Mouse (Mus musculus) right cerebral cortex, postnatal 4 days (tissue): Measurements from ENCODE around the gene Pgpep1.

Experiments used
- DNase-seq: peaks from one replicate; pipeline ENCODE4 v3.0.0-alpha.2; 2022

Gene Pgpep1

DNA sequence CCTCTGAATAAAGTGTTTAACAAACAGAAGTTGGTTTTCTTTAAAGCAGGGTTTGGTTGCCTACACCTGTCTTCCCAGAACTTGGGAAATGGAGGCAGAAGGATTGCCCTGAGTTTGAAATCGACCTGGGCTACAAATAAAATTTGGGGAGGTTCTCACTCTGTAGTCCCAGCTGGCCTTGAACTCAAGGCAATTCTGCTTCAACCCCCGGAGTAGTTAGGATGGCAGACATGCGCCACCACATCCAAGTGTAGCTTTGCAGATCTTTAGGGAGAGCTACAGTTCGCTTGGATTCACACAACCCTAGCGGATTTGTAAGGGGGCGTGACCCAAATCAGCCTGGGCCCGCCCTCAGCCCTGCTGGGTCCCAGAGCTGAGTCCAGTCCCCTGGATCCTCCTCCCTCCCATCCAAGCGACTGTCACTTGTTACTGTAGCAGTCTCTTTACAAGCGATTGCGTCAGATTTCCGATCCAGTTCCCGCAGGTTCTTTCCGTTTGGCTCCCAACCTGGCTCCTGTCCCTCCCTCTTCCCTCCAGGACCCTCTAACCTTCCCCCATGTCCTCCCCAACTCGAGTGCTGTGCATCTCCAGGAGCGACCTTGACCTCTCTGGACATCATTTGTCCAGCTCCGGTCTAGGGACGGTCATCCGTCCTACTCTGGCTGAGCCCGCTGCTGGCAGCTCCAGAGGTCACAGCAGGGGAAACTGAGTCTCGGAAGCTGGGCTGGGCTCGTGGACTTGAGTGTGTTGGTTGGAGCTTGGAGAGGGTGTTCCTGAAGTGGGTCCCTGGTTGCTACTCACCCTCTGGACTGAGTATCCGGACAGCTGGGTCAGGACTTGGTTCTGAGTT is 29.4 kb downstream of the Pgpep1 start:
- no peak for DNase-seq

DNA sequence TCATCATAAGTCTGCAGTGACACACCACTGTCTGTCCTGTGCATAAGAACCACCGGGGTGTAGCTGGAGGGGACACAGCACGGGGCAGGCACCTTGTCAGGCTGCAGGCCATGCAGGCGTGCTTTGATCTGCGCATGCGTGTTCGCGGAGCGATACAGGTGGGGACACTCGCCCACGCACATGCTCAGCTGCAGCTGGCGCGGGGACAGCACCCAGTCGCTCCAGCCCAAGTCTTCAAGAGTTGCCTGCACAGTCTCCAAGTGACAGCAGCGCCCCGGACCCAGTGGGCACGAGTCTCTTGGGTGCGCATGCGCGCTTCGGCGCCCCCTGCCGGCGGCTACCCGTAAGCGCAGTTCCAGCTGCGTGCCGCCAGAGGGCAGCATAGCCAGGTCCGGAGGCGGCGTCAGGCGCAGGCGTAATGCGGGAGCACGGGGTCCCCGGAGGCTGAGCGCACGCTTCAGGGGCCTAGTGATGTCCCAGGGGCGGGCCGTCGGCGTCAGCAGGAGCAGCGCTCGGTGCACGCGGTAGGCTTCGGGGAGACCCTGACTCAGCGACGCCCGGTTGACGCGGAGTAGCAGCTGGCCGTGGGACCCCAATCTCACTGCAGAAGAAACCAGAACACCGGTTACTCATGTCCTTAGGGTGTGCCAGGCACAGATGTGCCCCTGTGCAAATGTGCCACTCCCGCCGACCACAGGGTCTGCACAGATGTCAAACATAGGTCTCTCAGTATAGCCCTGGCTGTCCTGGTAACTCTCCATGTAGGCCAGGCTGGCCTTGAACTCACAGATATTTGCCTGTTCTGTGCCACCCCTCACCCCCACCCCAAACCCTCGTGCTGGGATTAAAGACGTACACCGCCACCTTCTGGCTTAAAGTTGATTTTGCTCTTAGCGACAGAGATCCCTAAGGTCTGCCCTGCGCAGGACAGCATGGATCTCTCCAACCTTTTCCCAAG is 30.3 kb downstream of the Pgpep1 start:
- peak; percentile 82 for DNase-seq

DNA sequence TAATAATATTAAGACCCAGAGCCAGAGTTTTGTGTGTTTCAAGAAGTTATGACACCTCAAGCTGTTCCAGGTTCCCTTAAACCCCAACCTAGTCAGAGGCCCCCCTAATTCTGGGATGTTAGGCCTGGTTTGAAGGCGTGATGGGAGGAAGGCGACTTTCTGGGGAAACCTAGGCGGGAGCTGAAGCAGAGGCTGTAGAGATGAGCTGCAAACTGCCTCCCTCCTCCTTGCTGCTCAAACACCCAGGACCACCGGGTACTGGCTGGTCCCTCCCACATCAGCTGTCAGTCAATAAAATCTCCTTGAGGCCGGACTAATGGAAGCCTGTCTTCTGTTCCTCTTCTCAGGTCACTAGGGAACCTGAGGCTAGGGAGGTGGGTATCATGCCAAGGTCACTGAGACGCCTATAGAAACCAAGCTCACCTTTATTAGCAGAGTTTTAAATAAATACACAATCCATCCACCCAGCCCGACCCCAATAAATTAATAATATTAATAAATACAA is 31.1 kb downstream of the Pgpep1 start:
- no peak for DNase-seq

DNA sequence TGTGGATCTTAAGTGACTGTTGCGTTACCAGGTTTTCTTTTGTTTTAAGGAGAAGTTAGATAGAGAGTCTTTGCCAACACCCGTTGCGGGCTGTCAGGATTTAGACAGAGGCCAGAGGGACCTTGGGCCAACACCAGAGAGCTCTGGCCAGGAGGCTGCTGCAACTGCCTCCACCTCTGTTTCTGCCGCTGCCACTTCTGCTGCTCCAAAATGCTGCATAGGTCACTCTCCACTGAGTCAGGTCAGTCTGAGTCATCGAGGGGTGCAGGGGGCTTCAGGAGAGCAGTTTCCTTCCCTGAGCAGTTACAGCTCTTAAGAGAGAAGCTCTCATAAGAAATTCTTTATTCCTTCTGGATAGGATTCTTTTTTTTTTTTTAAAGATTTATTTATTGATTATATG is 33.1 kb downstream of the Pgpep1 start:
- no peak for DNase-seq

DNA sequence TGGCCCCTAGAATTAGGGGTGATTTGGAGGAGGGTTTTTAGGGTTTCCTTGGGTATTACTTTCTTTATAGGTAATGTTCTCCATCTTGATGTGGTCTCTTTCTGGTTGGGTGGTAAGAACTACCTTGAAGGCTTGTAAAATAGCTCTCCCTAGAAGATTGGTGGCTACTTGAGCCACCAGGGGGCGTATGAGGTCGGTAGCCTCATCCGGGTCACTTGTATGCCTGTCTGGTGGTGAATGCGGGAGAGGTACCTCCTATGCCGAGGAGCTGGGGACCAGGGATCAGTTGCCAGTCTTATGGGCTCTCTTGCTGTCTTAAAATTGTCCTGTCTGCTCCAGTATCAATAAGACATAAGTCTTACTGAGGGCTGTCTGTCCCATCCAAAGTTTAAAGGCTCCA is 35.1 kb downstream of the Pgpep1 start:
- peak; percentile 40 for DNase-seq

DNA sequence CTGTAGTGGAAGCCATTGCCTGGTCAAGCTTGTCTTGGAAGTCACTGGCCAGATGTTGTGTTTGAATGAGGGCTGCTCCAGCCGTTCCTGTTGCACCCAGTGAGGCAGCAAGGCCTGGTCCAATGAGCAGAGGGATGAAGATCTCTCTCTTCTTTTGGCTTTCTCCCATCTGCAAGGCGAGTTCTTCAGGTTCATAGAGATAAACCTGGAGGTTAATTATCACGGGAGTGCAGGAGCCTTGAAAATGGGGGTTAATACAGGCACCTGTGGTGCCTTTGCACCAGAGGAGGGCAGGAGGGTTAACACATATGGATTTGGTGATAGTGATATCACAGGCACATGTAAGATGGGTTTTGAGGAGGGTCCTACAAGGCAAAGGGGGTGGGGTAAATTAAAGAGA is 38.0 kb downstream of the Pgpep1 start:
- DNase-seq = no peak

DNA sequence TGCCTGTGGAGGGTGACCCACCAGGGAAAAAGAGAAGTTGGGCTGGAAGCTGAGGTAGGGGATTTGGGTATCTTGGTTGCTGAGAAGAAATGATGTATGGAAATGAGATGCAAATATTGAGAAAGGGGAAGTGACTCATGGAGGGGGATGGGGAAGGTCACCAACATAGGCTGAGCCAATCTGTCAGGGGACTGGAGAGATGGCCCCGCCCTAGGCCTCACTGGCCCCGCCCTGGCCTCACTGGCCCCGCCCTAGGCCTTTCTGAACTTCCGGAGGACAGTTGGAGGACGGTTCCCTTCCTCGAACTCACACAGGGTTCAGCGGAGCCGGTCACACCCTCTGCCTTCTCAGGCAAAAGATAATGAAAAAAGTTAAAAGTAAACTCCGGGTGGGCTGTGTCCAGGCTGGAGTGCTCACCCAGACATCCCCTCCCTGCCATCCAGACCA is 41.3 kb downstream of the Pgpep1 start:
- no peak for DNase-seq

DNA sequence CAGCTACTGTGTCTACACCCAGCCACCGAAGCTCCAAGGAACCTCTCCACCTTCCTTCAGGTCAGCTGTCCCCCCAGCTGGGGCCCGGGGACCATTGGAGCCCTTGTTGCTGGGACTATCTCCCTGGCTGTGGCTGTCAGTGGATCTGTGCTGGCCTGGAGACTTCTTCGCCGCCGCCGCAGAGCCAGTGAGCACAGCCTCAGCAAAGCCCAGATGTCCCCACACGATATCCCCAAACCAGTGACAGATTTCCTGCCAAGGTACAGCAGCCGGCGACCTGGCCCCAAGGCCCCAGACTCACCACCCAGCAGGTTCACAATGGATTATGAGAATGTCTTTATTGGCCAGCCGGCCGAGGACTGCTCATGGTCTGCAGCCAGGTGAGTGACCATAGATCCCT is 42.2 kb downstream of the Pgpep1 start:
- no peak for DNase-seq

DNA sequence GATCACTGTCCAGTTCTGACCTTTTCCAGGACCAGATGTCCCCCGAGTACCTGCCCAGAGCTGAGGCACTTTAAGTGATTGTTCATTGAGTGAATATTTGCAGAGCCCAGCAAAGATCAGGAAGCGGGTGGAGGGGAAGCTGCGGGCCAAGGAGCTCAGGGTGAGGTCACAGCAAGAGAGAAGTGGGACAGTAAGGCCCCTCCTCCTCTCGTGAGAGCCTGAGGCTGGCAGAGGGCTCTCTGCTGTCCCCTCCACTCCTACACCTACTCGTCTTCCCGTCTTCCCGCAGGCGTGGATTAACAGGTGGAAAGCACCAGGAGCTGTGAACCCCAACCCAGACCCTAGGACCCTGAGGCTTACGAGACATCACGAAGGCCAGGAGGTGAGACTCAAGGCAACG is 43.5 kb downstream of the Pgpep1 start:
- no peak for DNase-seq

DNA sequence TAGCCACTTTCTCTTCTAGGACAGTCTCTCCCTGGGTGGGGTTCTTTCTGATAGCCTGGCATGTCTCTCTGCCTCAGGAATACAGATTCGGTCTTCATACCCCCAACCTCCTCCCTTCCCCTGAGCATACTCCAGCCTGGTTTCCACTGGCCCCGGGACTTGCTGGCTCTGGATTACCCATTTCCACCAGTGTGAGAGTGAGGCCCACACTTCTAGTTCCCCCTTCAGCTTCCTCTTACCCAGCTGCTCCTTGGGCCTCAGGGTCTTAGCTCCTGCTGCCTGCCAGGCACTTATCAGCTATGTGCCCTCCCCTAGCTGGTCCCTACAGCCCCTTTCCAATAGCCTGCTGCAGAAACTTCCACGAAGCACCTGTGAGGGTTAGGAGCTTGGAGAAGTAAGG is 44.3 kb downstream of the Pgpep1 start, which contains the start of gene Lrrc25:
Lrrc25 (plus strand) TSS at position 262 of the 400 bp plus-strand sequence.
- no peak for DNase-seq

DNA sequence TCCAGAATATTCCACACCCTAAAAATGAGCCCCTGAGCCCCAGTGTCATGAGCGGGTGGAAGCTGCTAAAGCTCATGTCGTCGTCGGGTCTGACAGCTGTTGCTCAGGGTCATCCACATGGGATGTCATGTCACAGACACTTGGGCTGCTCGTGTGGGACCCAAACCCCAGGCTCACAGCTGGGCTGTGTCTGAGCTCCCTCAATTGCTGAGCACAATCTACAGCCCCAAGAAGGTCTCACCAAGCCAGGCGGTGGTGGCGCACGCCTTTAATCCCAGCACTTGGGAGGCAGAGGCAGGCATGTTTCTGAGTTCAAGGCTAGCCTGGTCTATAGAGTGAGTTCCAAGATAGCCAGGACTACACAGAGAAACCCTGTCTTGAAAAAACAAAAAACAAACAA is 44.9 kb downstream of the Pgpep1 start:
- no peak for DNase-seq

DNA sequence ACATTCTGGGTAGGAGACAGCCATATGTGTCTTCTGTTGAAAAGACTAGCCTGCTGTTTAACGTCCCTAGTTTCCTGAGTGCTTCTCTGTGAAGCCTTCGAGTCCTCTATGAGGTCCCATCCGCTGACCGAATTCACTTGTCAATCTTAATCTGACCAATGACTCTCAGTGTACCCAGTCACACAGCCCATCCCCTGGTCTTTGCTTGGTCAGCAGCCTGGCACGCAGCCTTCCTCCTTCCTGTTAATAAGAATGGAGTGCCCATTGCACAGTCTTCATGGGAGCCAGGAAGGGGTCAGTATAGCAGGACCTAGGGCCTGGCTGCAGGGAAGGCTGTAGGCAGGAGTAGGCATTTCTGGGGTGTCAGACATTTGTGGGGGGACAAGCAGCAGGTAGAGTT is 45.7 kb downstream of the Pgpep1 start:
- DNase-seq = no peak

DNA sequence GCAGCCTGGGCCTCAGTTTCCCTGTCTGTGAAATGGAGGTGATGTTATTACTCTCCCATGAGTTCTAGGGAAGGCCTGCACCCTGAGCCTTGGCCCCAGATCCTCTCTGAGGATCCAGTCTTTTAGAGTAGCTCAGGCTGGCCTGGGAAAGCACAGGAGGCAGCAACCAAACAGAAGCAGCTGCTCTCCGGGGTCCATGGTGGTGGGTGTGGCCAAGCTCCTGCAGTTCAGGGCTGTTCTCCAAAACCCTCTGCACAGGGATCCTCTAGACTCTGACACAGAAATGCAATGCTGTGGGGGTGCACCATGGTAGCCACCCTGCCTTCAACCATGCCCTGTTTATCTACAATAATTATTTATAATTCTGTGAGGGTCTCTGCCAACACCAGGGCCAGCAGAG is 46.4 kb downstream of the Pgpep1 start:
- DNase-seq = no peak

DNA sequence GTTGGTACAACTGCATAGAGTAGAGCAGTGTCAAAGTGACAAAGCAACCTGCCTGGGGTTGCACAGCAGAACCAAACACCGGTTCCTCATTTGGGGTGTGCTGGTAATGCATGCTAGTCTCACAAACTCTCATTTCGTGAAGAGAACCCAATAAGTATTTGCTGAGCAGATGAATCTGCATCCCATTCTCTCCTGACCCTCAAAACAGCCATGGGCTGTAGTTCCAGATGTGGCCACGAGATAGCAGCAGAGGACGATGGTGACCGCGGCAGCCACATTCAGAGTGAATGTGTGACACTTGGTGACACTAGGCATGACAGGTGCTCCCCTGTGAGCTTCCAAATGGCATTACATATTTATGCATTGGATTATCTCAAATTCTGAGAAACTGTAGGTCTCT is 48.3 kb downstream of the Pgpep1 start:
- peak; percentile 81 for DNase-seq

DNA sequence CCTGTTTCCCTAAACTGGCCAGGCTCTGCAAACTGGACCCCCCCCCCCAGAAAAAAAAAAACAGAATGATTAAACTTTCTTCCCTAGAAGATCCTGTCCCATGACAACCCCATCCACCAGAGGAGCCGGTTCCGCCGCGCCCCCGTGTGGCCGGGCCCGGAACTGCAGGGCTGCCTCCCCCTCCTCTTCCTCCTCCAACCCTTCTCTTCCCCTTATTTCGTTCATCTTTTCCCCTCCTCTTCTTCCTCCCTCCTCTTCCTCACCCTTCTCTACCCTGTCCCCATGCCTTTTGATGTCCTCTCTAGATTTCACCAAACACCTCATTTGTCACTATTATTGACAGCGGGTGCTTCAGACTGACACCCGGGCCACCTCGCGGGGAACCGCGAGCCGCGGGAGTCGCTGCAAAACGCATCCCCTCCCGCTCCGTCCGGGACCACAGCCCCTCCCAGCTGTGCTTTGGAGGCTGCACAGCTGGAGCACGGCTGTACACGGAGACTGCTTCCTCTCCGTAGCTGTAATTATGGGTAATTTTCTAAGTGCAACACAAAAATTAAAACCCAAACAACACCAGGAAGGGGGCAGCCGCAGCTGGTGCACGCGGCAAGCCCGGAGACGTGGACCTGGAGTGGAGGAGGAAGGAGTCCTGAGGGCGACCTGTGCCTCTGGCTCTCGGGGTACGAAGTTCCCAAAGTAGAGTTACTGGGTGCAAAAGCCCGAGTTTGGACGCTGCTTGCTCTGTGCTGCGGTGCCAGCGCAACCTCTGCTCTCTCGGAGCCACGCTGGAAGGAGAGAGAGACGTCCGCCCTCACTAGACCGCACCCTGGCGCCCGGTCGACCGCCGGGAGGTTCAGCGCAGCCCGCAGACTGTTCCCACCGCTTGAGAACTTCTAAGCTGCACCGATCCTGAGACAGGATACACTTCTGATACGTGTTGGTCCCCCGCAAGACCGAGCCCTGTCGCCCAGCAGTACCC is 49.1 kb downstream of the Pgpep1 start:
- DNase-seq = peak; percentile 78

DNA sequence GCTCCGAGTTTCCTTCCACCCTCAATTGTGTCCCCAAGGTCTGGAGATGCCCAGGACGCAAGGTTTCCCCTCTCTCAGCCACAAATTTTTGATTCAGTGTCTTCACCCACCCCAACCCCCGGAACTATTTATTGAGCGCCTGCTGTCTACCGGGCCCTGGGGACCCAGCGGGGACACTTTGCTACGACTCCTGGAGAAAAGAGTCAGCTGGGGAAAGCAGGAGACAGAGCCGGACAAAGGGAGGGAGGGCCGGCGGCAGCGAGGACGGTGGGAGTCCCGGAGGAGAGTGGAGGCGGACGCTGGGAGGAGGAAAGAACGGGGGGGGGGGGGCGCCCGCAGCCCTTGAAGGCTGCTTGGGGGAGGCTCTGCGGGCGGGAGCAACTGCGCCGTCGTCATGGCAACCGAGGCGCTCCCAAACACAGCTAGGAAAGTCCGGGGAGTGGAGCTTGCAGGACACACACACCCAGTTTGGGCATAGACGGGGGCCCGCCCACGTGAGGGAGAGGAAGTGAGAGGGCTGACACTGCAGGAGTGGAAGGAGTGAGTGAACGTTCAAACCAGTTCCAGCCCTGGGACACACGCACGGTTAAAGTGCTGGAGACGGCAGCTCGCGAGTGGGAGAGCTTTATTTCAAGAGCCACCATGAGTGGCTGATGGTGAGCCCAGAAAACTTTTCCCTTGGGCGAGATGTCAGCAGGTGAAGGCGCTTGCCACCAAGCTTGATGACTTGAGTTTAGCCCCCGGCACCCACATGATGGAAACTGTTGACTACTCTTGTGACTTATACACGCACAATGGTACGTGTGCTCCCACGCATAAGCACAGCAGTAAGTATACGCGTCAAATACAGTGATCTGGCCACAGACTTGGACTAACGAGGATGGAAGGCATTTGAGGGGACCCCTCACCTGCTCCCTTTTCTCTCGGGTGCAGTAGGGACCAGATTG is 50.1 kb downstream of the Pgpep1 start:
- peak; percentile 79 for DNase-seq

DNA sequence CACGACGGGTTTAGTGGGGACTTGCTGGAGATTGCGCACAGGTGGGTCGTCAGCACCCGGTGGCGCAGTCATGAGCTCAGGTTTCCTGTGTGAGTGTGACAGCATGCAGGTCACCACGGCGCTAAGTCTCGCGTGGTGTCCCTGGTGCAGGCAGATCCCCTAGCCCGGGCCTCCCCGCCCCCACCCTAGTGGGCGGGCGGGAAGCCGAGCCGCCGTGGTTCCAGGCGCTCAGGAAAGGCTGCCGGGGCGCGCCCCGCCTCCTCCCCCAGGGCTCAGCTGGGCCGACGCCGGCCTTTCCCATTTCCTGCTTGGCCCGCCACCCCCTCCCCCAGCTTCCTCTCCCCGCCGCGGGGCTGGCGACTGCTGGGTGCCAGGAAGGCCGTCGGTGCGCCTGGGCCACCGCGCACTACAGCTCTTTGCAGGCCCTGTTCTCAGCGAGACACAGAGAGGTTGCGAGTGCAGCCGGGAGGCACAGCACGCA is 50.8 kb downstream of the Pgpep1 start:
- DNase-seq = peak; percentile 73

DNA sequence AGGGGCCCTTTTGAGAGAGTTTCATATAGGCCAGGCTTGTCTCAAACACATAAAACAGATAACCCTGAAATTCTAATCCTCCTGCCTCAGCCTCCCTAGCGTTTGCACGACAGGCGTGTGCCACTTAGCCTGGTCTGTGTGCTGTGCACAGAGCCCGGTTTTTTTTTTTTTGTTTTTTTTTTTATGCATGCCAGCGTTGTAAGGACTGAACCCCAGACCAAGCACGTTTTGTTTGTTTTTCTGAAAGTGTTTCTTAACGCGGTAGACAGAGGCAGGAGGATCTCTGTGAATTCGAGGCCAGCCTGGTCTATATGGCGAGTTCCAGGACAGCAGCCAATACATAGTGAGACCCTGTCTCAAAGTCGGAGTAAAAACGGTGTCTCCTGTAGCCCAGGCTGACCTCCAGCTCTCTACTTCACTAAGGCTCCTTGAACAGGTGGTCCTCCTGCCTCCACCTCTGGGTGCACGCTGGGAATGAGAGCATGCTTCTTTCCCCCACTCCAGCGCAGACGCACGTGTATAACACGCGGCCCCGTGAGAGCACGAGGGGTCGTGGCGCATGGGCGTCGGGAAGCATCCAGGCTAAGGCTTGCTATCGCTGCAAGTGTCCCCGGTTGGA is 51.3 kb downstream of the Pgpep1 start, which contains the start of gene Ssbp4:
Ssbp4 (minus strand) TSS at position 124 of the 619 bp plus-strand sequence.
- DNase-seq = no peak

DNA sequence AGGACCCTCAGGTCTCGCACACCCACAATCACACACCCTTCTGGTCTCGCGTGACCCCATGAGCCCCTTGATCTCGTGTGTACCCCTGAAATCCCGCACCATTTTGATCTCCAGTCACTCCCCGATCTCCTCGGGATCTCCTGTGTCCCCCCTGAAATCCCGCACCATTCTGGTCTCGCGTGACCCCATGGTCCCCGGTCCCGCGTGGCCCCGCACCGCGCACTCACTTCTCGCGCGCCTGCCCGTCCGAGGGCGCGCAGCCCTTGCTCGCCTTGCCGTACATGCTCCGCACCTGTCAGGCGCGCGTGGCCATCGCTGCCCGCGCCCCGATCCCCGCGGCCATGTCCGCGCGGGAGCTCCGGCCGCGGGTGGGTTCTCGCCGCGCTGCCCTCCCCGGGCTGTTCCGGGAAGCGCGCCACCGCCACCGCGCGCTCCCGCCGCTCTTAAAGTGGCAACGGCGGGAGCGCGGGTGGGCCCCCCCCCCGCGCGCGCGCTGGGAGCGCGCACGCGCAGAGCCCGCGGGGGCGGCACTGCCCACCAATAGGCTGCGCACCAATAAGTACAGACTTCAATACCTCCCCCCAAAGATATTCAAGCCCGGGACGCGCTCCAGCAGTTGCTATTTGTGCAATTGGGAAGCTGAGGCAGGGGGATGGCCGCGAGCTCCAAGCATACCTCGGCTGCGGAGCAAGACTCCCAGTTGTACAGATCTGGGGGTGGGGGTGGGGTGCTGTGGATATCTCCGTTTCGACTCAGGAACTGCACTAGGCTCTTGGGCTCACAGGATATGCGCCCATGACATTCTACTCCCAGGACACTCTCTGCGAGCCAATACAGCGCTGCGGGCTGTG is 52.1 kb downstream of the Pgpep1 start:
- peak; percentile 75 for DNase-seq

DNA sequence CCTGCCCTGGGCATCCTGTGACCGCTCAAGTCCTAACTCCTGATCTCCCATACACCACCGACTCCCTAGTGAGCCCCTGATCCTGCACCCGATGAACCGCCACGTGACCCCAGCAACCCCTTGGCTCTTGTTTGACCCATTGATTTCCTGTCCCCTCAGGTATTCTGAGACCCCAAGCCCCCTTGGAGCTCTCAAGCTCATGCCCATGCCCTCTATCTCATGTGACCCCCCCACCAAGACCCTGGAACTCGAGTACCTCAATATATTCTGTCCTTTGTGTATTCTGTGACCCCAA is 52.6 kb downstream of the Pgpep1 start:
- no peak for DNase-seq
